Mouse (Mus musculus): ENCODE data around the gene Ercc6. TPM values are rescaled to one million over a fixed set of nuclear protein-coding genes. Genes with fewer than 3 reads are reported as not detected.

Gene Ercc6
- polyA plus RNA-seq, 1 experiment from 2014 or later: 9.9 TPM

DNA sequence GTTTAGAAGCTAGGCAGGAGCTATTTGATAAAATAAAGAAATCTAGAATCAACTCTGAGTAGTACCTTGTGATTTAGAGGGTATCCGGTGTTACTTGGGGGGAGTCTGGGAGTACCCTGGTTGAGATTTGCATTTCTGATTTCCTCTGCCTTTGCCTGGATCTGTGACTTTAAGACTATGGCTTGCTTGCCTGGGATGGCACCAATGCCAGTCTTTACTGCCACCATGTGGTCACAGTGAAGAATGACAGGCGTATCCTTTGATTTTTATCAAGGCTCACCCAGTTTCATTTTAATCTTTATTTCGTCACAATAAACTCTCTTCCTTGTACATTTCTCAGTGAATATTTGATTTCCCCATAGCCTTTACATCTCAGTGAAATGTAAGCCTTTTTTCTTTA, 31.3 kb upstream of the Ercc6 start:
- no peaks in the 10 kb centered on the region for H3K27me3 ChIP-seq (ENCODE audit: control insufficient read depth, insufficient read depth, low read length)
- H3K9me3 ChIP-seq (replicated peaks; ENCODE audit: control insufficient read depth, low read length): no peaks in the 10 kb centered on the region
- H3K4me2 ChIP-seq (ENCODE audit: low read depth, low read length): no peak overlapping the region
- H3K4me3 ChIP-seq (ENCODE audit: low read length): no peak overlapping the region
- WGBS: 9% methylated on average over 3 of the region's 3 CpGs
- no peaks in the 10 kb centered on the region for H3K36me3 ChIP-seq (ENCODE audit: control insufficient read depth, insufficient read depth)
- no peak for ATAC-seq (replicated peaks; ENCODE audit: extremely low read depth, insufficient read depth, low FRiP score)
- no peaks in the 10 kb centered on the region for H3K4me1 ChIP-seq (ENCODE audit: control insufficient read depth, insufficient read depth, low read length)
- no peak overlapping the region for H3K27ac ChIP-seq (ENCODE audit: low read length)
- no peak overlapping the region for H3K9ac ChIP-seq (ENCODE audit: low read length)

DNA sequence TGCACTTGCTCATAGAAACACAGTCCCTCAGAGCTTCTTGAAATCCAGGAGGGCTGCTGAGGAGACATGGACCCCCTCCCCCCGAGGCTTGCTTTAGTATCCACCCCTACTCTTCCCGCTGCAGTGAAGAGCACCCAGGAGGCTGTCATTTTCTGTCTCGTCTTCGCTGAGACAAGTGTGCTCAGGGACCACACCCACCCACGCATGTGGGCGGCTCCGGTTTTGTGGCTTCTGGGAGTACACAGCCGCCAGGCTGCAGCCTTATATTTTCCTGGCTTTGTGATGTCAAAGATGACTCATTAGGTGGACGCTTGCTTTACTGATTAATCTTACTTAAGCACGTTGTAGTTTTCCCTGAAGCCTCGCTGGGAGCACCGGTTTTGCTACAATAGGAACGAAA, 20.8 kb upstream of the Ercc6 start:
- peak overlapping the region; percentile 57 for H3K4me2 ChIP-seq (ENCODE audit: low read depth, low read length)
- H3K9ac ChIP-seq (ENCODE audit: low read length): no peak overlapping the region
- ATAC-seq (replicated peaks; ENCODE audit: extremely low read depth, insufficient read depth, low FRiP score): no peak
- H3K36me3 ChIP-seq (ENCODE audit: control insufficient read depth, insufficient read depth): no peaks in the 10 kb centered on the region
- 0 out of 2 replicates have a peak, but pooled peaks cover 3% of the 10 kb centered on the region for H3K4me1 ChIP-seq (ENCODE audit: control insufficient read depth, insufficient read depth, low read length)
- H3K27me3 ChIP-seq (ENCODE audit: control insufficient read depth, insufficient read depth, low read length): peaks cover 2% of the 10 kb centered on the region
- H3K27ac ChIP-seq (ENCODE audit: low read length): no peak overlapping the region
- peak overlapping the region; percentile 13 for H3K4me3 ChIP-seq (ENCODE audit: low read length)
- no peaks in the 10 kb centered on the region for H3K9me3 ChIP-seq (replicated peaks; ENCODE audit: control insufficient read depth, low read length)
- 13% methylated on average over 13 of the region's 13 CpGs for WGBS

DNA sequence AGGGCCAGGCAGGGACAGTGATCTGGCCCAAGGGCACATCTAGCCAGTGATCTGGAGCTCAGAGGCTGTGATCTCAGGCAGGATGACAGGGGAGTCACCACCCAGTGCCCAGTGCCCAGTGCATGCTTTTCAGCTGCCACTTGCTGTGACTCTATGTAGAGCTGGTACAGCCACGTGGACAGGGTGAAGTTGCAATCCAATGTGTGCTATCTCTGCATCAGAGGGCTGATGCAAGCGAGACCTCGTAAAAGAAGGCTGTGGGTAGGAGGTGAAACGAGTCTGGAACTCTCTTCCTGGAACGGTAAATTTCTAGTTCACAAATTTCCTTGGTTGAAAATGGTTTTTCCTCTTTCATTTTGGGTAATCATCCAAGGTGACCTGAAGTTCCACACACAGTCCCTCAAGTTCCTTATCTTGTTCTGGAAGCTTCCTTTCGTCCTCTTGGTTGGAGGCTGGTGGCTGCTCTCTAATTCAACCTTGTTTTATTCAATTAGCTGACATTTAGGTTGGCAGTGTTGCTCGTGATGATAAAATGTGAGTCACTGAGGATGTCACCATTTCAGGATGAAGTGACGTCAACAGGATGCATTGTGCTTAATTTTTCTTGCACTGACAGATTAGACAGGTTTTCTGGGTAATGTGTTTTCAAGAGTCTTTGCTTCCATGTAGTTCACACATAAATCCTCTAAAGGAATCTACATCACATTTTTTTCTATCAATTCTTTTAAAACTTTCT, 17.0 kb upstream of the Ercc6 start:
- Histone ChIP-seq H3K27me3 (ENCODE audit: control insufficient read depth, insufficient read depth, low read length) (peaks cover 2% of the 10 kb centered on the region), H3K36me3 (ENCODE audit: control insufficient read depth, insufficient read depth) (no peaks in the 10 kb centered on the region), H3K9me3 (replicated peaks; ENCODE audit: control insufficient read depth, low read length) (no peaks in the 10 kb centered on the region), H3K27ac (ENCODE audit: low read length) (no peak overlapping the region), H3K4me1 (ENCODE audit: control insufficient read depth, insufficient read depth, low read length) (0 out of 2 replicates have a peak, but pooled peaks cover 3% of the 10 kb centered on the region), H3K4me2 (ENCODE audit: low read depth, low read length) (no peak overlapping the region), H3K4me3 (ENCODE audit: low read length) (no peak overlapping the region), H3K9ac (ENCODE audit: low read length) (no peak overlapping the region)
- WGBS: 59% methylated on average over 8 of the region's 8 CpGs
- no peak for ATAC-seq (replicated peaks; ENCODE audit: extremely low read depth, insufficient read depth, low FRiP score)

DNA sequence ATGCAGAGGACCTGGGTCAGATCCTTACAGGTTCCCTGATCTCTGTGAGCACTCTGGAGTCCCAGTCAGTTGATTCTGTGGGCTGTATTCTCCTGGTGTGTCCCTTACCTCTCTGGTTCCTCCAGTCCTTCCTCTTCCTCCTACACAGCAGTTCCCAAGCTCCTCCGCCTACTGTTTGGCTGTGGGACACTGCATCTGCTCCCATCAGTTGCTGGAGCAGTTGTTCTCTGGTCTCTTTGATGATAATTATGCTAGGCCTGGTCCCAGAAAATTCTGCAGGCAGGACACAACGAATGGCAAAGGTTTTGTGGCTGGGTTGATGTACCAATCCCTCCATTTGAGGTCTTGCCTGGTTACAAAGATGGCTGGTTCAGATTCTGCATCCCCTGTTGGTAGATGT, 12.0 kb upstream of the Ercc6 start:
- no peak for ATAC-seq (replicated peaks; ENCODE audit: extremely low read depth, insufficient read depth, low FRiP score)
- Histone ChIP-seq H3K27ac (ENCODE audit: low read length) (no peak overlapping the region), H3K36me3 (ENCODE audit: control insufficient read depth, insufficient read depth) (no peaks in the 10 kb centered on the region), H3K4me3 (ENCODE audit: low read length) (no peak overlapping the region), H3K9ac (ENCODE audit: low read length) (no peak overlapping the region), H3K4me2 (ENCODE audit: low read depth, low read length) (no peak overlapping the region), H3K27me3 (ENCODE audit: control insufficient read depth, insufficient read depth, low read length) (no peaks in the 10 kb centered on the region), H3K4me1 (ENCODE audit: control insufficient read depth, insufficient read depth, low read length) (no peaks in the 10 kb centered on the region), H3K9me3 (replicated peaks; ENCODE audit: control insufficient read depth, low read length) (no peaks in the 10 kb centered on the region)
- WGBS: 70% methylated on average over 2 of the region's 2 CpGs

DNA sequence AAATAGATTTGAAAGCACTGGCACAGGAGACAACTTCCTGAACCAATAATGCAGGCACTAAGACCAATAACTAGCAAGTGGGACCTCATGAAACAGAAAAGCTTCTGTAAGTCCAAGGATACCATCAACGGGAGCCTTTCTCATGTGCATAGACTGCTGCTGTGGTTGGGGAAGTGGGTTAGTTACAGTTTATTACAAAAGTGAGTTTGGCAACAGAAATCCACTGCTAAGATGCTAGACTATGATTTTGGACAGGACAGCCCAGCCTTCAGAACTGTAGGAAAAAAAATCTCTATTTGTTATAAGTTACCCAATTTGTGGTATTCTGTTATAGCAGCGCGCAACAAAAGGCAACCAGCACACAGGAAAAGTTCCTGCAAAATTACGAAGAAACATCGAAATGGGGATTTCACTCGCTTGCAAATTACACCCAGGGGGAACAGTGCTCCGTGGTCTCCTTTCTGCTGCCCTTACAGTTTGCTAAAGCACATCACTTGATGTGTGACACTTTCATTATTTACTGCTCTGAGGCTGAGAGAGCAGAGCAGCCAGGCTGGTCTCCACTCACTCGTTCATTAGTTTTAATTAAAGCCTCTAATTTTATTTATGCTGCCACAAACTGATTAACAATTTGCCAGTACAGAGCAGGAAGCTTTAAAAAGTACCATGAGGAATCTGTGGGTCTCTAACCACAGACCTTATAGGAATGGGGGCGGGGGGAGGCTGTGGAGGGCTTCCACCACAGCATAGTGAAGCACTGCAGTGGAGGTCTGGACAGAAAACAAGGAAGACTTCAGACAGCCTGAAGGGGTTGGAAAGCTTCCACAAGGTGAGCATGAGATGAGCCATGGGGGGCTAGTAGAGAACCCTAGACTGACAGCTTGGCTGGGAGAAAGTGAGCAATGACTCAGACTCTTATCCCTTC, 10.3 kb upstream of the Ercc6 start:
- H3K4me3 ChIP-seq (ENCODE audit: low read length): no peak overlapping the region
- no peak overlapping the region for H3K9ac ChIP-seq (ENCODE audit: low read length)
- 70% methylated on average over 9 of the region's 9 CpGs for WGBS

DNA sequence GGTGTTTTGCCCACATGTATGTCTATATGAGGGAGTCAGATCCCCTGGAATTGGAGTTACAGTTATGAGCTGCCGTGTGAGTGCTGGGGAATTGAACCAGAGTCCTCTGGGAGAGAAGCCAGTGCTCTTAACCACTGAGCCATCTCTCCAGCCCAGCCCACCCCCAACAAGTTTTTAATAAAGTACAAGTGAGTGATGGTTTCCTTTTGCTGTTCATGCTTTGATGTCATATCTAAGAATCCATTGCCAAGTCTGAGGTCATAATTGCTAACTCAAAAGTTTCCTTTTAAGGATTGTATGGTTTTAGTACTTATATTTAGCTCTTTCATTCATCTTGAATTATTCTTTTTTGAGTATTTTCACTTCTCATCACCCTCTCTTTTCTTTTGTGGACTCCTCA, 9.4 kb upstream of the Ercc6 start:
- H3K36me3 ChIP-seq (ENCODE audit: control insufficient read depth, insufficient read depth): no peaks in the 10 kb centered on the region
- H3K27me3 ChIP-seq (ENCODE audit: control insufficient read depth, insufficient read depth, low read length): no peaks in the 10 kb centered on the region
- no peak overlapping the region for H3K4me2 ChIP-seq (ENCODE audit: low read depth, low read length)
- WGBS: 62% methylated on average over 1 of the region's 1 CpGs
- no peak overlapping the region for H3K9ac ChIP-seq (ENCODE audit: low read length)
- no peaks in the 10 kb centered on the region for H3K9me3 ChIP-seq (replicated peaks; ENCODE audit: control insufficient read depth, low read length)
- no peak overlapping the region for H3K4me3 ChIP-seq (ENCODE audit: low read length)
- H3K27ac ChIP-seq (ENCODE audit: low read length): no peak overlapping the region
- no peak for ATAC-seq (replicated peaks; ENCODE audit: extremely low read depth, insufficient read depth, low FRiP score)
- no peaks in the 10 kb centered on the region for H3K4me1 ChIP-seq (ENCODE audit: control insufficient read depth, insufficient read depth, low read length)

More for the DNA sequence above, 10.3 kb upstream of the Ercc6 start:
- no peaks in the 10 kb centered on the region for H3K27me3 ChIP-seq (ENCODE audit: control insufficient read depth, insufficient read depth, low read length)
- H3K27ac ChIP-seq (ENCODE audit: low read length): no peak overlapping the region
- H3K9me3 ChIP-seq (replicated peaks; ENCODE audit: control insufficient read depth, low read length): no peaks in the 10 kb centered on the region
- H3K4me2 ChIP-seq (ENCODE audit: low read depth, low read length): no peak overlapping the region
- ATAC-seq (replicated peaks; ENCODE audit: extremely low read depth, insufficient read depth, low FRiP score): no peak
- no peaks in the 10 kb centered on the region for H3K36me3 ChIP-seq (ENCODE audit: control insufficient read depth, insufficient read depth)
- no peaks in the 10 kb centered on the region for H3K4me1 ChIP-seq (ENCODE audit: control insufficient read depth, insufficient read depth, low read length)

DNA sequence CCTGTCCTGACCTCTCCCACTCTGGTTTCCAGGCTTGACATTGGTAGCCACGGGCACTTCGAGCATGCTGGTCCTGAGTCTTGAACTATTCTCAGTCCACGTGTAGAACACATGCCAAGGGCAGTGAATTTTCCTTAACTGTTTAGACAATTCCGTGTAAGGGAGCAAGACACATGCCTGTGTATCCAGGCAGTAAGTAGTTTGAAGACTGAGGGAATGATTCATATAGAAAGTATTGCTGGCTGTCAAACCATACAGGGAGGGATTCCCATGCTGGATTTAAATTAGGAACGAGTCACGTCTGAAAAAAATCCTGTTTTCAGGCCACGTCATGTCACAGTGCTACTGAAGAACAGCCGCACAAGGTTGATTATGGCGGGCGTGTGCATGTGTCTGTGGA, 7.0 kb upstream of the Ercc6 start:
- Histone ChIP-seq H3K36me3 (ENCODE audit: control insufficient read depth, insufficient read depth) (no peaks in the 10 kb centered on the region), H3K27me3 (ENCODE audit: control insufficient read depth, insufficient read depth, low read length) (no peaks in the 10 kb centered on the region), H3K4me2 (ENCODE audit: low read depth, low read length) (no peak overlapping the region), H3K4me1 (ENCODE audit: control insufficient read depth, insufficient read depth, low read length) (no peaks in the 10 kb centered on the region), H3K4me3 (ENCODE audit: low read length) (no peak overlapping the region), H3K9ac (ENCODE audit: low read length) (no peak overlapping the region), H3K9me3 (replicated peaks; ENCODE audit: control insufficient read depth, low read length) (no peaks in the 10 kb centered on the region), H3K27ac (ENCODE audit: low read length) (no peak overlapping the region)
- no peak for ATAC-seq (replicated peaks; ENCODE audit: extremely low read depth, insufficient read depth, low FRiP score)
- 82% methylated on average over 10 of the region's 10 CpGs for WGBS

DNA sequence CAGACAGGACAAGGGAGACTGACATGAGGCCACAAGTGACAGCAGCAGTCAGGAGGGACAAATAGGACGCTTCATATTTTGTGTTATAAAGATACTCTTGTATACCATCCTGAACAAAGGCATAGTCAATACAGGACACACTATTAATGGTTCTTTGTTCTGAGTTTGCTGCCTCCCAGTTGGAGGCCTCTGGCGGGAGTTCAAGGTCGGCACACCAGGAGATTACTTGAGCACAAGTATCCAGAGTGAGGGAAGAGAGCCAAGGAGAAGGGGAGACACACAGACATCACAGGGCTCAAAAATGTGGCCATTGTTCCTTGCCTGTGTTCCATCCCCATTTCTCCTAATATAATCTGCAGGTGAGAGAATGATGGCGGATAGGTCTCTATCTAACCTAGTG, 6.1 kb upstream of the Ercc6 start:
- WGBS: 67% methylated on average over 4 of the region's 4 CpGs
- Histone ChIP-seq H3K4me3 (ENCODE audit: low read length) (no peak overlapping the region), H3K9ac (ENCODE audit: low read length) (no peak overlapping the region), H3K4me1 (ENCODE audit: control insufficient read depth, insufficient read depth, low read length) (no peaks in the 10 kb centered on the region), H3K9me3 (replicated peaks; ENCODE audit: control insufficient read depth, low read length) (no peaks in the 10 kb centered on the region), H3K36me3 (ENCODE audit: control insufficient read depth, insufficient read depth) (no peaks in the 10 kb centered on the region), H3K4me2 (ENCODE audit: low read depth, low read length) (no peak overlapping the region), H3K27me3 (ENCODE audit: control insufficient read depth, insufficient read depth, low read length) (no peaks in the 10 kb centered on the region), H3K27ac (ENCODE audit: low read length) (no peak overlapping the region)
- ATAC-seq (replicated peaks; ENCODE audit: extremely low read depth, insufficient read depth, low FRiP score): no peak
